Mouse (Mus musculus) layer of hippocampus, adult 9-10 months (tissue): Measurements from ENCODE around the gene Naaladl2.
A peak's percentile ranks its signal among the peaks of the same experiment; 100 is the strongest.

Experiments used
- DNase-seq: peaks from one replicate; pipeline ENCODE4 v3.0.0; 2022; ENCODE audit warnings: low spot score

The Naaladl2 gene

DNA sequence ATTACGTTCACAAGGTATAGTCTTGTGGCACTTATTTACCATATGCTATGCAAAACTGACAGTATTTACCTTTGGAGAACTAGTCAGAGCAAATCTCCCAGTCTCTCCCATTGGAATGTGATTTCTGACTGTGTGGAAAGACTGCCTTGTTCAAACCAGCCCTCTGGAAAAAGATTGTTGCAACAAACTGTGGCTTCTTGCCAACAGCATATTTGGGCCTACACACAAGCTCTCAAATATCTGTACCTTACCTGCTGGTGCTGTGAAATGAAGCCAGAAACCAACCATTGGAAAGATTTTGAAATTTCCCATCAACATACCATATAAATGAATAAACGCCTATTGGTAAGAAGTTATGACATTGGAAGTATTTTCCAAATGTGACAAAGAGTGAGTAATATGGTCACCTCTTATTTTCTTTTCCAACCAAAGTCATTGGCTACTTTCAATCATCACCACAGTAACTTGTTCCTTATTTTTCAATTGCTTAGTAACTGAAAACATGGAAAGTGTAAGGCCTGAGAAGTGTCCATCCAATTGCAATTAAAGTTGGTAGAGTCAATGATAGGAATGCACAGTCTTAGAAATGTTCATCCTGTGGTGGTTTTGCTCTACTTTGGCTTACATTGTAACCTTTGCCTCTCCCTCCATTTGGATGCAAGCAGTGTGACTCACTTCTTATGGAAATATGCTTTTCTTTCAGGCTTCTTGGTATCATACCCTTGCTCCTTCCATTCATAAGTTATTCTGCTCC is 453.7 kb downstream of the Naaladl2 start:
- DNase-seq, result no peak

GRCm38 (mm10) chr3:24670500-24670899 is 473.6 kb downstream of the Naaladl2 start:
- DNase-seq, result no peak

DNA sequence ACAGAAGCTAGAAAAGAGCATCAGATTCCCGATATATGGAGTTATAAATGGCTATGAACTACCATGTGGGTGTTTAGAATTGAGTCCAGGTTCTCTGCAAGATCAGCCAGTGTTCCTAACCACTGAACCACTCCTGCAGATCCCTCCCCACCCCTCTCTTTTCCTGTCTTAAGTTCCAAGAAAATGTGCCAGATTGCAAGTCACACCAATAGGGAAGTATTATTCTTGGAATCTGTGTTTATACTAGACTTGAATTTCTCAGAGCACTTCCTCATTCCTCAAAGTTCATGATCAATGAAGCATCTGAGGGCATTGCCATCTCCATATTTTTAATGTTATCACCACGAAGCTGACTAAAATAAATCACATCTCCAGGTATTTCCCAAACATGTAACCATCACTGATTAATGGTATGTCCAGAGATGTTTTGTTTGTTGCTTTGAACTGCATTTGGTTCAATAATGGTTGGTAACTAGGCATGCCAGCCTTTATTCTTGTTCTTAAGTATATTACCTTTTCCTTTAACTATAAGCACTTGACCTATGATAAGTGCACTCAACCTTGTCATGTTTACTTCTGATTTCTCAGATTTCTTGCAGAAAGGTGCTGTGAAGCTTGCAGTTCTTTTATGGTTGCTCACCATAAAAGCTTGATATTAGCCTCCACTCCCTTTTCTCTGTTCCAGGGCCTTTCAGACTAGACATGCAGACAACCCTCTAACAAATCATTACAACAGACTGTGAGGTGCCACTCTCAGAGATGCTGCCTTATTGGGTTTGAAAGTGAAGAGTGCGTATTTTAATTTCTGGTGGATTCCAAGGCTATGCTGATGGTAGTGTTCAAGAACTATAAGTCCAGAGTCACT is 475.8 kb downstream of the Naaladl2 start:
- no peak for DNase-seq

GRCm38 (mm10) chr3:24665408-24665807 is 478.7 kb downstream of the Naaladl2 start:
- DNase-seq, result no peak

DNA sequence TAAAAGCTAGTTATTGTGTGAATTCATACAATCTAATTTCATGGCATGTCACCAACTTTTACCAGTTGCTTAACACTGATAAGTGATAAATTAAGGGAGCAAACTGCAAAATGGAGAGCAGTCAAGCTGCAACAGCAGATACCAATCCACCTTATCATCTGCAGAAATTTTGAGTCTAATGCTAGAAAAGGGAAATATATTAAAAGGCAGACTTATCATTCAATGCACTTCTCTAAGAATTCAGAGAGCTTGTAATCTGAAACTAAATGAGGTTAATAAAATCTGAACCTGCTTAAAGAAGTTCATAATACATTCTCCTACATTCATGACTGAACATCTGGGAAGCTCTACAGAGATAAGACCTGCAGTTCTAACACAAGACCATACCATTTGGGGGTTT is 480.3 kb downstream of the Naaladl2 start:
- DNase-seq, result no peak

DNA sequence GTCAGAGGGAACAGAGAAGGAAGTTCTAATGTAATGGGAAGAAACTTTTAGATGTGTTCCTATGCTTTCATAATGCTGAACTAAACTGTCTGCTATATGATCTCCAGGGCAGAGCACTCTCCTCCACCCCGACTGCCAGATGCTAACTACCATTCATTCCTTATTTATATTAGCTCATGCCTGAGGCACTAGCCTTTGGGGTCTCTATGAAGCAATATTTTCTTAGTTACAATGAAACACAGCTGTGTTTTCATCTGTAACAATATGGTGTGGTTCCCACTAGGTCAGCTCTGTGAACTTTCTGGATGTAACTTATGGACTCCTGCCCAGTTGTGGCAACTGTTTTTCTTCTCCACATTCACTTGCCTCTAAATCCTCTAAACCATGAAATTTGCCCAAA is 514.0 kb downstream of the Naaladl2 start:
- no peak for DNase-seq

DNA sequence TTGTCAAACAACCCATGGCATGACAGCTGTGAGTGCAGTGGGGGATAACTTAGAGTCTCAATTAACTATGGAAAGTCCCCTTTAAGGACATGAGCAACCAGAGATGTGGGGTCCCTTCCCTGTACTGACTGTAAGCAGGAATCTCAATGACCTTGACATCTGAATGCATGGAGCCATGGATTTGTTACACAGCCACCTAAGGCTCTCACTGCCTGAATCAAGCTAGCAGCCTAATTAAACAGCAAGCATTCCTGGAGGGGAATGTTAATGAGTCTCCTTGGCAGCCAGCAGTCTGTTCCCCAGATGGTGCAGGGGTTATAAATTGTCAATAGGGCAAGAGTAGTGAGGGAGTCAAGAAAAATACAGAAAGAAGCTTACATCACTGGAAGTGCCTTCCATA is 538.6 kb downstream of the Naaladl2 start:
- DNase-seq, result no peak

DNA sequence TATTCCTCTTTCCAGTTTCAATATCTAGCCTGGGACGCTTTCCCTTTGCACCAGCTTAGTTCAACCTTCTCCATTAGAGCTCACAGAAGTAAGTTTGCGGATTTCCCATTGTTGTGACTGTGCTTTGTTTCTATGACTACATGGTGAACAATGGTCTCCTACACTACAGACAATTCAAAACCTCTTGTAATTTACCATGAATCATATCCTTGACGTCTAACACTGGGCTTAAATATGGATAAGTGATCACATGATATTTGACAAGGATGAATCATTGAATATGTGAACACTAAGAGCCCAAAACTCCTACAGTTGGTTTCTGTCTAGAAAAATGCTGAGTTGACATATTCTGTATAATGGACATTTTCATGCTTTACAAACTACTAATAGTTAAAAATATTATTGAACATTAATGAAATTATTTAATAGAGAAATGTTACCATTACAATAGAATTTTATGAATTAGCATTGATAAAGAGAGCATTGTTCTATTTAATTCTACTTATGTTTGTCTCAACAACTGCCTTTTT is 539.2 kb downstream of the Naaladl2 start:
- no peak for DNase-seq

DNA sequence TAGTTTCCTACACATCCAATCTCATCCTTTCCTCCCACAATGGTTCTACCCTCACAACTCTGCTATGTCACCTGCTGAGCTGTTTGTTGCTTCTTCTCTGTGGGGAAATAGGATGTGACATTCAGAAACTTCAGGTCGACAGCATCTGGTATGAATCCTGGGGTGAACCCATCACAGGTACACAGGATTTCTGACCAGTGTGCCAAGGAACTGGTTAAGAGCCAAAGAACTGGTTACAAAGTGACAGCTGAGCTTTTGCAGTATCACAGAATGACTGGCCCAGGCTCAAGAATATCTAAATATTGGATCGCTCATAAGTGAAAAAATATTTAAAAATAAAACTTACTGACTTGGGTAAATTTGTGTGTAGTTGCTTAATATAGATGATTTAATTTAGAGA is 548.6 kb downstream of the Naaladl2 start:
- DNase-seq, result no peak

DNA sequence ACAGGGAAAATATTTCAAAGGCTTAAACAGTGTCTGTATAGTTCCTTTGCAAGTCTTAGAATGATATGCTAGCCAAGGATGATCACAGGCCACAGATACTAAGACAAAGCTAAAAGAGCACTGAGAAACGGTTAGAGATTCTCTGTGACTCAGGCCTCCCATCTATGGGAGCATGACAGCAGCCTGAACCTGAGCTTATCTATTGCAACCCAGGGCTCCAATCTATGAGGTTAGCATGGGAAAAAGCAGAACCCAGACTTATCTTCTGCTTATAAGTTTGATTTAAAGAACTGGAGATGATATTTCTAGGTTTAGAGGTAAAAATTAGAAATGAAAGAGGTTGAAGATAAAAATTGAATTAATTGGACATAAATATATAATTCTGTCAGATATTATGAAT is 587.4 kb downstream of the Naaladl2 start:
- DNase-seq, result no peak

- no peak for DNase-seq
These were observed 590.4 kb downstream of the Naaladl2 start for GRCm38 (mm10) chr3:24553701-24554100.

GRCm38 (mm10) chr3:24552631-24553030 is 591.4 kb downstream of the Naaladl2 start:
- no peak for DNase-seq

DNA sequence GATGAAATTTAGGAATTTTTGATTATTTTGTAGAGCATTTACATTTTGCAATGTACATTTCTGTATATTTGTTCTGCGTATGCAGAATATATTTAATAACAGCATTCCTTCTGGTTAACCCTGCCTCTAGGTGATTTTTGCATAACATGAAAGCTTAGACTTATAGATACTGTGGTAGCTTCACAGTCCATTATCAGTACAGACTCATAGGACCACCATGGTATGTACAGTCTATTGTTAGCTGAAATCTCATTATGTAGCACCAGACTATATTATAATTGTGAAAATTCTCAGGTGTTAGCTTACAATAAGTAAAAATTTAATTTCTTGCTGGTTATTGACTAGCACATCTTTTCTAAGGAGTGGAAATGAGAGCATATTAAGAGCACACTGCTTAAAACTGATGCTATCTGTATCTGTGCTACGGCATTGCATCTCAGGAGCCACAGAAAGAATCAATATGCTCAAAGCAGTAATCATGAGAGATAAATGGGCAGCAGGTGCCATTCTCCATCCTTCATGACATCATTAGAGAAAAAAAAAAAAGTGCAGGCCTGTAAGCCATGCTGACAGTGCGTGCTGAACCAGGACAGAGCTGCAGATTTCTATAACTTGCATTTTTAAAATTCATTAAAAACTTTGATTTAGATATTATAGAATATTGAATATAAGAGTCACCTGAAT is 610.1 kb downstream of the Naaladl2 start:
- DNase-seq, result no peak

DNA sequence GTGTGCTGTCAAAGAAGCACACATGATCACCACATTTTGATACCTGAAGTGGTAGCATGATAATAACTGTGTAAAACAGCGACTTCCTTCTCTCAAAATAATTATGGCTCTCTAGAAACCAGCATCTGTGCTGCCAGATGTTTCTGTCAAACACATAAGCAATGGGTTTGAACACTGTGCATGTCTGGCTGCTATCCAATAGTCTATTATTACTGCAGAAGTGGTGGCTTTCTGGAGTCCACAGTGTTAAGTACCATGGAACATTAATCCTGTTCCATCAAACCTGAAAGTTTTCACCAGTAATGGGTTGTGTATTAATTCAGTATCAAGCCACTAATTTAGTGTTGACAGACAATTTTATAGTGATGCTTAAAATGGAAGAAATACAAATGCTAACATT is 629.1 kb downstream of the Naaladl2 start:
- DNase-seq, result no peak

DNA sequence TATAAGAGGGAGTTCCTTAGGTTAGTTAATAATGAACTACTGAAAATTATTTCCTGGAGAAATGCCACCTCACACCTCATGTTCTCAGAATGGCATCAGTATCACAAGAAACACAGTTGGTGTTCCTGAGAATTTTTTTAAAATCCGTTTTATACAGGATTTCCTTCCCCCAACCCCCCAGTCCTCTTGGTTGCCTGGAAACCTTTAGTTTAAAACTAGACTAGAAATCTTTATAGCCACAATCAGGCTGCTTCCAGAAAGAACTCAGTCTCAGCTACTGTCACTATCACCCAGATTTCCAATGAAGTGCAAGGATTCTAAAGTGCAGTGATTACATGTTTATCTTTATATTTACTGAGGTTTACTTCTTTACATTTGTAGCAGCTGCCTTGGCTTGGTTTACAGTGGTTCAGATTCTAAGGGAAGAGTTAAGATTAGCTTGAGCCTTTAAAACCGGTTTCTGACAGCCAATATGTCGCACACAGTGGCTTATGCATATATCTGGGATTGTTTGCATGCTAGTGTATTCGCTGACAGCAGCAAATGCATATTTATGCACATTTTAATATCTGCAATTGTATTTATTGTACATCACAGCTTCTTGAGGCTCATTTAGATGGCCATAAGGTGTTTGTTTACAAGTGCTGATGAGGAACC is 657.5 kb downstream of the Naaladl2 start:
- DNase-seq, result no peak

- peak; percentile 38 for DNase-seq
These were observed 680.1 kb downstream of the Naaladl2 start for GRCm38 (mm10) chr3:24463941-24464340.

DNA sequence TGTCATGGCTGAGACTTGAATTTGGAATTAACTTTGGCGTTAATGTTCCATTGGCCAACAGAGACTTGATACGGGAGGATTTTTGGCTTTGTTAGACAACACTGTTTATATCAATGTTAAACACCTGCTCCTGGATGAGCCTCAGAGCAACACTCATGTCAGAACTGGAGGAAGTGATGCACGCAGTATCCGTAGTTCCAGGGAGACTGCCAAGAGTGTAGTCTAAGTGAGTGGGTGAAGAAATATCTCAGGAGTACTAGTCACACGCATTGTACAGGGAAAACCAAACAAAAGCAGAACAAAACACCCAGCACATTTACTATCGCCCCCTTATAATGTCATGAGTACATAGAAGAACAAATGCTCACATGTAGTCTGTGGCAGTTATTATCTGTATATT is 703.4 kb downstream of the Naaladl2 start:
- DNase-seq, result no peak

DNA sequence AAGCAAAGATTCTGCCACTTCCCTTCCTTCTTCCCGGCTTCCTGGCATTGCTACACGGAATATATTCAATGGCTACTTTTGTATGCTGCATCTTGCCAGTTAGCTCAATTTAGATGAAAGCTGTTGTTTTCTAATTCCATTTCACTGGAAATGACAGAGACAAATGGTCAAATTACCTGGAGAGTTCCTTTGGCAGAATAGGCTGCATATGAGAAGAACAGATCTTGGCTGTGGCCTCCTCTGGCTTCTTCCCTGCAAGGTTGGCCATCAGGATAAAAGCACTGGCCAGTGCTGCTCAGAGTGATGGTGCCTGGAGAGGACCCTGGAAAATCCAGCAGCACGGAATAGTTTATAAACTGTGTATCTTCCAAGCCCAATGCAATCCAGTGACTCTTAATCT is 711.3 kb downstream of the Naaladl2 start:
- DNase-seq, result no peak

DNA sequence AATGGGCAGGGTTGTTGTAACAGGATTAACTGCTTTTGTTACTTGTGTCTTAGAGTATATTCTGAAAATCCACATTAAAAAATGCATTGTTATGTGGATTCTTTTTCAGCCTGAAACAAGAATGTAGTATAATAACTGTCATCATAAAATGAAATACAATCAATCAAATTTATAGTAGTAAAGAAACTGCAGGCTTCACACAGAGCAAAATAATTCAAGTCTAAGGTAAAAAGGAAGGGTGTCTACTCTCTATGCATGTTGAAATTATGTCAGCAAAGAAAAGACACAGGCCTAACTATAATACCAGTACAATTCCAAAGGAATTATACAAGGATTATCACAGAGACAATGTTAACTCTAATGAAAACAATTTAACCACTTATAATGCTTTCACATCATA is 752.3 kb downstream of the Naaladl2 start:
- DNase-seq, result no peak

GRCm38 (mm10) chr3:24391311-24391710 is 752.8 kb downstream of the Naaladl2 start:
- DNase-seq, result no peak

- DNase-seq, result no peak
These were observed 789.1 kb downstream of the Naaladl2 start for GRCm38 (mm10) chr3:24355010-24355409.
